Mouse (Mus musculus) stomach, postnatal 0 days (tissue): ENCODE measurements at regions not wholly inside any gene's neighbourhood (a gene's known extent, or its start where the extent isn't known, plus 50 kb on each side); places are given as distances from the start of the nearest gene placed in this dataset.

Source experiments
- ATAC-seq: fragments of 200-750 bp; cut with Nextera tagmentation; 2 replicates; pipeline ENCODE4 v1.8.0; 2017; ENCODE audit not compliant: low FRiP score, low TSS enrichment
- DNase-seq: peaks from one replicate; pipeline ENCODE4 v3.0.0-alpha.2; 2016; ENCODE audit warnings: low spot score
- H3K27ac ChIP-seq: fragments of 300-500 bp; sonication (generic); replicated peaks from 2 replicates; pipeline ENCODE4 v1.5.1; 2014; ENCODE audit warnings: mild to moderate bottlenecking, control low read depth
- H3K27me3 ChIP-seq: fragments of 300-500 bp; sonication (generic); 2 replicates; pipeline ENCODE4 v1.6.1; 2014; ENCODE audit warnings: low read length; ENCODE audit not compliant: control insufficient read depth, insufficient read depth
- H3K36me3 ChIP-seq: fragments of 300-500 bp; sonication (generic); 2 replicates; pipeline ENCODE4 v1.6.1; 2014; ENCODE audit warnings: low read length, mixed read lengths; ENCODE audit not compliant: control insufficient read depth, insufficient read depth
- H3K4me1 ChIP-seq: fragments of 300-500 bp; sonication (generic); replicated peaks from 2 replicates; pipeline ENCODE4 v1.6.1; 2014; ENCODE audit warnings: antibody characterized with exemption; ENCODE audit not compliant: control insufficient read depth, insufficient read depth
- H3K4me2 ChIP-seq: fragments of 300-500 bp; sonication (generic); replicated peaks from 2 replicates; pipeline ENCODE4 v1.6.1; 2014; ENCODE audit warnings: low read depth, mild to moderate bottlenecking, control low read depth, moderate library complexity
- H3K4me3 ChIP-seq: fragments of 300-500 bp; sonication (generic); 2 replicates; pipeline ENCODE4 v1.5.1; 2014; ENCODE audit warnings: low read depth, low read length, control low read depth
- H3K9ac ChIP-seq: fragments of 300-500 bp; sonication (generic); 2 replicates; pipeline ENCODE4 v1.6.1; 2014; ENCODE audit warnings: mild to moderate bottlenecking, low read length, control low read depth, mixed read lengths
- H3K9me3 ChIP-seq: fragments of 300-500 bp; sonication (generic); 2 replicates; pipeline ENCODE4 v1.6.1; 2016; ENCODE audit warnings: low read length; ENCODE audit not compliant: control insufficient read depth
- CTCF ChIP-seq: IDR thresholded peaks from 2 replicates; pipeline ENCODE4 v1.5.1; 2016; ENCODE audit warnings: antibody characterized with exemption, low read depth, mild to moderate bottlenecking, moderate library complexity
- EP300 ChIP-seq: optimal IDR thresholded peaks from 2 replicates; pipeline ENCODE3; 2016; ENCODE audit warnings: antibody characterized with exemption
- WGBS: fragments of 180-500 bp; shearing (Covaris S2); extraction: QIAGEN DNeasy Blood & Tissue Kit; methylation state at CpG from one replicate; pipeline ENCODE4 v1.1.7; 2014; 5-methylcytosine and 5-hydroxymethylcytosine counted together

DNA sequence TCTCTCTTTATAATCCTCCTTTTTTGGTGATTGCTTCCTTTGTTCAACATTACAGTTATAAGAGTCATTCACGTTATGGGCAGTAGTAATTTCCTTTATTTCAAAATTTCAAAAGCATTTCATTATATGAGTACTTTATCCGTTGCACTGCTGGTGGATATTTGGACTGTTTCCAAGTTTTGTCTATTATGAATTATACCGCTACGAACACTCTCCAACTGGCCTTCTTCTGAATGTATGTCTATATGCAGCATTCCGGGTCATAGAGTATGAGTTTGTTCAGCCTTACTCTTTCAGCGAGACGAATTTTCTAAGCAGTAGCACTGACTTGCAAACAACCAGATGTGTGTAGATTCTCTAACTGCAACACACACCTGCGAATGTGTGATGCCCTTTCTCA lies 57.8 kb downstream of the Dusp6 start:
- no peaks in the 10 kb centered on the region for H3K9me3 ChIP-seq
- 42% methylated on average over 8 of the region's 8 CpGs for WGBS
- ATAC-seq (no peak), DNase-seq (no peak)
- H3K9ac ChIP-seq: no peak overlapping the region
- H3K4me3 ChIP-seq: no peak overlapping the region
- no peak overlapping the region for H3K4me2 ChIP-seq
- H3K36me3 ChIP-seq: no peaks in the 10 kb centered on the region
- no peaks in the 10 kb centered on the region for H3K27me3 ChIP-seq
- no peak overlapping the region for H3K27ac ChIP-seq
- no peaks in the 10 kb centered on the region for H3K4me1 ChIP-seq
- TF ChIP-seq EP300 (no peak), CTCF (no peak)

DNA sequence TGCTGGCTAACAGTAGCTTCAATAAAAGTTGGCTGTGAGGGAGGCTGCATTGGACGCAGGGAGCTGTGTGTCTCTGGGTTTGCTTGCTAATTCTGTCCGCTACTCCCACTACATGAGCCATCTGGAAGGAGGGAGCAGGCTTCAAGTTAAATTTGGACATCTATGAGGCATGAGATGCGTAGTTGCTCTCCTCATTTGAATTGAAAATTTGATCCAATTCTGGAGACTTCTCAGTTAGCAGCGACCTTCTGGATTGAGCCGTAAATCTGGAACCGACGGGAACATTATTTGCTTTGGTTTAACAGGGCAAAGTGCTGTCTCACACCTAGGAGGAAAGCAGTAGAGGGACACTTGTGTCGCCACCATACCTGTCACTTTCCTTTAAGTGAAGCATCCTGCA lies 60.3 kb downstream of the Dusp6 start:
- DNase-seq (no peak), ATAC-seq (no peak)
- H3K9ac ChIP-seq: no peak overlapping the region
- no peak overlapping the region for H3K4me3 ChIP-seq
- no peaks in the 10 kb centered on the region for H3K27me3 ChIP-seq
- TF ChIP-seq CTCF (no peak), EP300 (no peak)
- no peak overlapping the region for H3K4me2 ChIP-seq
- WGBS: 79% methylated on average over 8 of the region's 8 CpGs
- no peaks in the 10 kb centered on the region for H3K36me3 ChIP-seq
- H3K4me1 ChIP-seq: no peaks in the 10 kb centered on the region
- H3K27ac ChIP-seq: no peak overlapping the region
- no peaks in the 10 kb centered on the region for H3K9me3 ChIP-seq

DNA sequence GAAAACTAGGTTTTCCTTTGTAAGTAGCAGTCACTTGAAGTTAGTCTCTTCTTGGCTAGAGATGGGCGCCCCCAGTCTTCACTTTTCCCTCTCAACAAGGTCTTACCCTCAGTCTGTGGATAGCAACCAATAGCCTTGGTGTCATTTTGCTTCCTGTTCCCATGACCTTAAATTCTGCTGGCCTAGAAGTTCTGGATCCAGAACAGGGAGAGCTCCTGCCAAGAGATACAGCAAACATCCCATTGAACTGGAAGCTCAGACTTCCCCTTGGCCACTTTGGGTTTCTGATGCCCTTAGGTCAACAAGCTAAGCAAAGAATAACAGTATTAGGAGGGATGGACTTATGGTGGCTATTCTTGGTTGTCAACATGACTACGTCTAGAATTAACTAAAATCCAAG lies 64.5 kb downstream of the Dusp6 start:
- no peak overlapping the region for H3K4me3 ChIP-seq
- H3K27me3 ChIP-seq: no peaks in the 10 kb centered on the region
- WGBS: 81% methylated on average over 2 of the region's 2 CpGs
- no peak for TF ChIP-seq CTCF
- no peak for TF ChIP-seq EP300
- no peak for DNase-seq
- H3K9me3 ChIP-seq: no peaks in the 10 kb centered on the region
- no peak for ATAC-seq
- no peaks in the 10 kb centered on the region for H3K36me3 ChIP-seq
- H3K4me1 ChIP-seq: no peaks in the 10 kb centered on the region
- no peak overlapping the region for H3K4me2 ChIP-seq
- no peak overlapping the region for H3K9ac ChIP-seq
- no peak overlapping the region for H3K27ac ChIP-seq

DNA sequence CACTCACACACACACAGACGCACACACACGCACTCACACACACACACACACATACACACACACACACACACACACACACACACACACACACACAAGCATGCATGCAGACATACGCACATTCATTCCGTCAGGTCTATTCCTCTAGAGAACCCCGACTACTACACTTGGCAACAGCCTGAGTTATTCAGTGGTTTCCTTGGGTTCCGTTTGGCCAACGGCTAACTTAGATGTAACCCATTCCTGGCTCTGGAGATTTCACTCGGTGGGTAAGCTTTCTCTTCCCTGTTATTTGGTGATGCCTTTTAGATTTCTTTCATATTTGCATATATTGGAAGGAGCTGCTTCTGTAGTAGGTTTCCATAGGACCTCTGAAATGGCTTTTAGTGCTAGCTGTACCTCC lies 65.5 kb downstream of the Dusp6 start:
- H3K9me3 ChIP-seq: no peaks in the 10 kb centered on the region
- DNase-seq: no peak
- no peak for ATAC-seq
- WGBS: 84% methylated on average over 8 of the region's 8 CpGs
- no peaks in the 10 kb centered on the region for H3K27me3 ChIP-seq
- H3K4me1 ChIP-seq: no peaks in the 10 kb centered on the region
- H3K36me3 ChIP-seq: no peaks in the 10 kb centered on the region
- TF ChIP-seq EP300: no peak
- TF ChIP-seq CTCF: no peak
- H3K4me2 ChIP-seq: no peak overlapping the region
- H3K4me3 ChIP-seq: no peak overlapping the region
- no peak overlapping the region for H3K9ac ChIP-seq
- no peak overlapping the region for H3K27ac ChIP-seq

GRCm38 (mm10) chr10:99329469-99329868 lies 66.4 kb downstream of the Dusp6 start:
- WGBS: 92% methylated on average over 6 of the region's 6 CpGs
- H3K27me3 ChIP-seq: no peaks in the 10 kb centered on the region
- H3K4me3 ChIP-seq: no peak overlapping the region
- no peak overlapping the region for H3K27ac ChIP-seq
- H3K4me2 ChIP-seq: no peak overlapping the region
- no peak for TF ChIP-seq CTCF
- TF ChIP-seq EP300: no peak
- H3K9me3 ChIP-seq: no peaks in the 10 kb centered on the region
- no peak for DNase-seq
- no peak for ATAC-seq
- no peaks in the 10 kb centered on the region for H3K4me1 ChIP-seq
- no peaks in the 10 kb centered on the region for H3K36me3 ChIP-seq
- H3K9ac ChIP-seq: no peak overlapping the region

GRCm38 (mm10) chr10:99330519-99330918 lies 67.5 kb downstream of the Dusp6 start:
- H3K4me1 ChIP-seq: no peaks in the 10 kb centered on the region
- 60% methylated on average over 7 of the region's 7 CpGs for WGBS
- no peak overlapping the region for H3K4me3 ChIP-seq
- no peaks in the 10 kb centered on the region for H3K27me3 ChIP-seq
- H3K27ac ChIP-seq: no peak overlapping the region
- no peaks in the 10 kb centered on the region for H3K36me3 ChIP-seq
- no peak overlapping the region for H3K4me2 ChIP-seq
- H3K9me3 ChIP-seq: no peaks in the 10 kb centered on the region
- DNase-seq: no peak
- no peak for ATAC-seq
- no peak overlapping the region for H3K9ac ChIP-seq
- TF ChIP-seq CTCF: no peak
- no peak for TF ChIP-seq EP300

DNA sequence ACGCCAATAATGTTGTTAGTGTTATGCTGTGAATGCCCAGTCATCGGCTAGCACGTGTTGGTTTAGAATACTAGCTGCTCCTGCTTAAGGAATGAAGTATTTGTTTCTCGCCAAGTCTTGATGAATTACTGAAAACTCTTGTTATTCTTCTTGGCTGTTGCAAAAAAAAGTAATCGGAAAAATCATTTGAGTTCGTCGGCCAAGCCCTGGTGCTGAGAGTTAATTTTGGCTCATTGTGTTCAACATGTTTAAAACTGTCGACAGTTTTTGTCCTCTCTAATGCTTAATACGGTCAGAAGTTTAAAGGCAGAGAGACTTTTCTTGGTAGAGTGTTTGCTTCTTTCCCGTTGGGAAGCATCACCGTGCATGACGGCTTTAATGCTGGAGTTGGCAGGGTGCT lies 68.8 kb downstream of the Dusp6 start:
- Histone ChIP-seq H3K4me1 (no peaks in the 10 kb centered on the region), H3K27me3 (no peaks in the 10 kb centered on the region), H3K36me3 (no peaks in the 10 kb centered on the region), H3K4me2 (no peak overlapping the region), H3K9me3 (no peaks in the 10 kb centered on the region), H3K27ac (no peak overlapping the region), H3K9ac (no peak overlapping the region), H3K4me3 (no peak overlapping the region)
- ATAC-seq (peak; percentile 18; the same call in 1 of the 2 replicates), DNase-seq (no peak)
- WGBS: 43% methylated on average over 12 of the region's 12 CpGs
- TF ChIP-seq EP300 (no peak), CTCF (no peak)
